Mouse (Mus musculus): ENCODE measurements at regions not wholly inside any gene's neighbourhood (a gene's known extent, or its start where the extent isn't known, plus 50 kb on each side); places are given as distances from the start of the nearest gene placed in this dataset.

GRCm38 (mm10) chrX:11755046-11755445 lies 405.1 kb downstream of the Bcor start:
- no peak for TF ChIP-seq CTCF (IDR thresholded peaks at IDR 0.05; ENCODE audit: low read depth)
- no peak for TF ChIP-seq EP300 (IDR thresholded peaks at IDR 0.05; ENCODE audit: low read depth)

All from liver, embryonic 14.5 days (tissue).